Mouse (Mus musculus): ENCODE measurements around the gene Elavl3. TPM values are rescaled to one million over a fixed set of nuclear protein-coding genes. Genes with fewer than 3 reads are reported as not detected.

The Elavl3 gene
- total RNA-seq, 1 experiment = 2.6 TPM

DNA sequence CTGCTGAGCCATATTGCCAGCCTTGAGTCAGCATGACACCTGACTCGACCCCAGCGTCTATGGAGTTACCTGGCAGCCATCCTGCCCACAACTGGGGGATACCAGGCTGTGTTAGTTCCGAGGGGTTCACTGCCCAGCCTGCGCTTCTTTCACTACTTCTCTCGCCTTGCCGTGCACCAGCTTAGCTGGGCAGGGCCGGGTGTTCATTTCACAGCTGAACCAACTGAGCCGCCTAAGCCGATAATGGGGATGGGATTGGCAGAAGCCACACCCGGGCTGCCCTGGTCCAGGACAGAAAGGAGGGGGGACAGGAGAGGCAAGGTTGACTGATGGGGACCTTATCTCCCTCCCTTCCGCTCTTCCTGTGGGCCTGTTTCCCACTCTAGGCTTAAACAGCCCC, 2.5 kb downstream of the Elavl3 start:
- H3K36me3 ChIP-seq (ENCODE audit: control insufficient read depth, insufficient read depth, low read length, poor library complexity, severe bottlenecking) = no peaks in the 10 kb centered on the region
- in situ Hi-C loops (cut with MboI; ENCODE audit: low sequenced_read_pairs in 2 of 2, unreplicated experiment in 2 of 2) = loop anchor here in 1 of 2 experiments (5.0 kb wide), 1 partner anchor 72 kb away; no protein-coding TSS in a partner anchor
- peak overlapping the region in 1 of 2 experiments; percentile 4; a peak in 1 of 4 replicates for H3K4me3 ChIP-seq (ENCODE audit: insufficient read depth in 1 of 2, low read depth in 1 of 2, low read length in 2 of 2, poor library complexity in 1 of 2, severe bottlenecking in 1 of 2)
- no peak overlapping the region for H3K27ac ChIP-seq (ENCODE audit: insufficient read depth, low read depth, low read length, poor library complexity, severe bottlenecking)
- TF ChIP-seq HCFC1 (IDR thresholded peaks at IDR 0.05; ENCODE audit: borderline replicate concordance, insufficient read depth, low read length) (no peak), CHD2 (IDR thresholded peaks at IDR 0.05; ENCODE audit: low read depth, low read length) (no peak), ZNF384 (IDR thresholded peaks at IDR 0.05; ENCODE audit: low read depth, low read length) (no peak), MAFK (IDR thresholded peaks at IDR 0.05; ENCODE audit: insufficient read depth, low read depth, low read length) (no peak), ZC3H11A (IDR thresholded peaks at IDR 0.05; ENCODE audit: borderline replicate concordance, low read depth, low read length) (no peak)
- no peak for DNase-seq (ENCODE audit: low read depth, low spot score)
- H3K9ac ChIP-seq (ENCODE audit: insufficient read depth, low read depth, low read length, poor library complexity, severe bottlenecking) = no peak overlapping the region
- peaks cover 3 to 22% of the 10 kb centered on the region in 2 experiments; a peak in 3 of 4 replicates for H3K4me1 ChIP-seq (ENCODE audit: control insufficient read depth in 2 of 2, insufficient read depth in 2 of 2, low read length in 2 of 2, poor library complexity in 1 of 2)
- H3K9me3 ChIP-seq (ENCODE audit: control insufficient read depth, insufficient read depth, low read depth, low read length) = no peaks in the 10 kb centered on the region

DNA sequence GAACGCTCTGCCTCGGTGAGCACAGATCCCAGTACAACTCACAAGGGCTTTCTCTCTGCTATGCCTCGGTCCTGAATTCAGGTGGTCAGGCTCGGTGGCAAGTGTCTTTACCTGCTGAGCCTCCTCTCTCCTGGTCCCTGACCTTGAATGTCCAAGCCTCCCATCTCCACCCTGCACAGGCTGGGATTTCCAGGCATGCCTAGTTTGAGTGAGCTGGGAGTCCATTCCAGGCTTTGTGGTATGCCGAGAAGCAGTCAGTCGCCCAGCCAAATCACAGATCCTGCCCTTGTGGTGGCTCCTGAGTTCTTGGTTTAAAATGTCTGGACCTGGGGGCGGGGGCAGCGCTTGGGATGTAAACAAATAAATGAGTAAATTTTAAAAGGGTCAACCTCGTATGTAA, 4.5 kb downstream of the Elavl3 start:
- Histone ChIP-seq H3K36me3 (ENCODE audit: control insufficient read depth, insufficient read depth, low read length, poor library complexity, severe bottlenecking) (no peaks in the 10 kb centered on the region), H3K4me3 (ENCODE audit: insufficient read depth in 1 of 2, low read depth in 1 of 2, low read length in 2 of 2, poor library complexity in 1 of 2, severe bottlenecking in 1 of 2) (no peak overlapping the region), H3K9ac (ENCODE audit: insufficient read depth, low read depth, low read length, poor library complexity, severe bottlenecking) (no peak overlapping the region), H3K4me1 (ENCODE audit: control insufficient read depth in 2 of 2, insufficient read depth in 2 of 2, low read length in 2 of 2, poor library complexity in 1 of 2) (peaks cover 3 to 24% of the 10 kb centered on the region in 2 experiments; a peak in 3 of 4 replicates), H3K9me3 (ENCODE audit: control insufficient read depth, insufficient read depth, low read depth, low read length) (no peaks in the 10 kb centered on the region), H3K27ac (ENCODE audit: insufficient read depth, low read depth, low read length, poor library complexity, severe bottlenecking) (no peak overlapping the region)
- in situ Hi-C loops (cut with MboI; ENCODE audit: low sequenced_read_pairs in 2 of 2, unreplicated experiment in 2 of 2) = loop anchor here in 1 of 2 experiments (5.0 kb wide), 1 partner anchor 70 kb away; no protein-coding TSS in a partner anchor
- no peak for DNase-seq (ENCODE audit: low read depth, low spot score)
- no peak for TF ChIP-seq ZC3H11A (IDR thresholded peaks at IDR 0.05; ENCODE audit: borderline replicate concordance, low read depth, low read length)
- no peak for TF ChIP-seq HCFC1 (IDR thresholded peaks at IDR 0.05; ENCODE audit: borderline replicate concordance, insufficient read depth, low read length)
- TF ChIP-seq MAFK (IDR thresholded peaks at IDR 0.05; ENCODE audit: insufficient read depth, low read depth, low read length) = no peak

DNA sequence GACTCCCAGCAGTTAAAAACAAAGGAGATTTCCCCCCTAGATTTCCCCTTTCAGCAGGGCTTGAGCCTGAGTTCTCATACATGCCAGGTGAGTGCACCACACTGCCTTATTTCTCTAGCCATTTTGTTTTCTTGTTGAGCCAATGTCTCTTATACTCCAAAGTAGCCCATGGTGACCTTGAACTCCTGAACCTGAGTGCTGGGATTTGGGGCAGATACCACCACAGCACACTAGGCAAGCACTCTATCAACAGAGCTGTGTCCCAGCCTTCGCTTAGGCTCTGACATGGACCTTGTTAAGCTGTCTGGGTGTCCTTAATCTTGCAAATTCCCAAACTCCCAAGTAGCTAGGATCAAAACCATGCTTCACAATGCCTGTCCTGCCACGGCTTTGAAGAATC, 10.0 kb downstream of the Elavl3 start:
- in situ Hi-C loops (cut with MboI; ENCODE audit: low sequenced_read_pairs in 2 of 2, unreplicated experiment in 2 of 2) = no loop called here
- Histone ChIP-seq H3K9ac (ENCODE audit: insufficient read depth, low read depth, low read length, poor library complexity, severe bottlenecking) (no peak overlapping the region), H3K4me1 (ENCODE audit: control insufficient read depth in 2 of 2, insufficient read depth in 2 of 2, low read length in 2 of 2, poor library complexity in 1 of 2) (peaks cover 5 to 6% of the 10 kb centered on the region in 2 experiments; a peak in 2 of 4 replicates), H3K9me3 (ENCODE audit: control insufficient read depth, insufficient read depth, low read depth, low read length) (no peaks in the 10 kb centered on the region), H3K27ac (ENCODE audit: insufficient read depth, low read depth, low read length, poor library complexity, severe bottlenecking) (no peak overlapping the region), H3K36me3 (ENCODE audit: control insufficient read depth, insufficient read depth, low read length, poor library complexity, severe bottlenecking) (no peaks in the 10 kb centered on the region), H3K4me3 (ENCODE audit: insufficient read depth in 1 of 2, low read depth in 1 of 2, low read length in 2 of 2, poor library complexity in 1 of 2, severe bottlenecking in 1 of 2) (no peak overlapping the region)
- DNase-seq (ENCODE audit: low read depth, low spot score) = no peak
- TF ChIP-seq HCFC1 (IDR thresholded peaks at IDR 0.05; ENCODE audit: borderline replicate concordance, insufficient read depth, low read length) = no peak

DNA sequence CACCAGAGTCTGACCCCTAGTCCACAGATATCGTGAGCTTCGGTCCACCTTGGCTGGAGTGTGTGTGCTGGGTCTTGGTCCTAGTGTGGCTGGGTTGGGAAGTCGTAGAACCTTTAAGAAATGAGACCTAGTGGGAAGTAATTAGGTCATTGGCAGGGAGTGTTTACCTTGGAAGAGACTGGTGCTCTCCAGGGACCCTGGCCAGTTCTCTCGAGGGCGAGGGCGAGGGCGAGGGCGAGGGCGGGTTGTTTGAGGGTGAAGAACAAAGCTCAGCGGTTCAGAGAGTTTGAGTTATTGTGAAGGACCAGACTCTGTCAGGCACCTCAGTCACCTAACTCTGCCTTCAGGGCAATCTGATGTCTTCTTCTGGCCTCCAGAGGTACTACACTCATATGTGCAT, 14.0 kb downstream of the Elavl3 start:
- in situ Hi-C loops (cut with MboI; ENCODE audit: low sequenced_read_pairs in 2 of 2, unreplicated experiment in 2 of 2) = no loop called here
- no peak overlapping the region for H3K9ac ChIP-seq (ENCODE audit: insufficient read depth, low read depth, low read length, poor library complexity, severe bottlenecking)
- no peak overlapping the region; the same call in 1 of the 2 replicates for H3K27ac ChIP-seq (ENCODE audit: insufficient read depth, low read depth, low read length, poor library complexity, severe bottlenecking)
- H3K36me3 ChIP-seq (ENCODE audit: control insufficient read depth, insufficient read depth, low read length, poor library complexity, severe bottlenecking) = no peaks in the 10 kb centered on the region
- no peaks in the 10 kb centered on the region for H3K9me3 ChIP-seq (ENCODE audit: control insufficient read depth, insufficient read depth, low read depth, low read length)
- no peak for DNase-seq (ENCODE audit: low read depth, low spot score)
- no peak overlapping the region for H3K4me3 ChIP-seq (ENCODE audit: insufficient read depth in 1 of 2, low read depth in 1 of 2, low read length in 2 of 2, poor library complexity in 1 of 2, severe bottlenecking in 1 of 2)
- TF ChIP-seq HCFC1 (IDR thresholded peaks at IDR 0.05; ENCODE audit: borderline replicate concordance, insufficient read depth, low read length) (no peak), CHD2 (IDR thresholded peaks at IDR 0.05; ENCODE audit: low read depth, low read length) (no peak), ZC3H11A (IDR thresholded peaks at IDR 0.05; ENCODE audit: borderline replicate concordance, low read depth, low read length) (no peak), ZNF384 (IDR thresholded peaks at IDR 0.05; ENCODE audit: low read depth, low read length) (no peak), MAFK (IDR thresholded peaks at IDR 0.05; ENCODE audit: insufficient read depth, low read depth, low read length) (no peak)
- H3K4me1 ChIP-seq (ENCODE audit: control insufficient read depth in 2 of 2, insufficient read depth in 2 of 2, low read length in 2 of 2, poor library complexity in 1 of 2) = peaks cover 10 to 17% of the 10 kb centered on the region in 2 experiments

Data from ES-E14 (cell line).